Mouse (Mus musculus) G1E (cell line): ENCODE data around the gene Dock4. TPM values are rescaled to one million over a fixed set of nuclear protein-coding genes. Genes with fewer than 3 reads are reported as not detected.

Experiments
- ATAC-seq: 2 replicates; pipeline ENCODE4 v1.8.0; 2016; ENCODE audit warnings: mild to moderate bottlenecking; ENCODE audit not compliant: insufficient number of reproducible peaks, poor library complexity, low FRiP score, severe bottlenecking; ENCODE audit errors: extremely low read depth
- DNase-seq: peaks from one replicate; pipeline ENCODE4 v3.0.0; 2012; ENCODE audit warnings: low spot score
- H3K27me3 ChIP-seq: 2 replicates; pipeline ENCODE4 v1.6.1; 2012; ENCODE audit warnings: mild to moderate bottlenecking, low read length, inconsistent platforms; ENCODE audit not compliant: insufficient read depth
- H3K36me3 ChIP-seq: replicated peaks from 2 replicates; pipeline ENCODE3; 2012; ENCODE audit warnings: mild to moderate bottlenecking, inconsistent platforms
- H3K4me1 ChIP-seq: 2 replicates; pipeline ENCODE4 v1.6.1; 2012; ENCODE audit warnings: low read depth, low read length, inconsistent platforms, mixed read lengths; ENCODE audit not compliant: insufficient read depth
- H3K4me3 ChIP-seq: 2 replicates; pipeline ENCODE4 v1.5.1; 2012; ENCODE audit warnings: low read depth, mild to moderate bottlenecking, inconsistent platforms, low read length, moderate library complexity, mixed read lengths
- H3K9me3 ChIP-seq: replicated peaks from 2 replicates; pipeline ENCODE4 v1.6.1; 2012; ENCODE audit warnings: inconsistent platforms
- CTCF ChIP-seq: IDR thresholded peaks from 2 replicates; pipeline ENCODE4 v1.5.1; 2012; ENCODE audit warnings: low read depth, low read length, inconsistent platforms, mixed read lengths
- GATA1 ChIP-seq: IDR thresholded peaks from 2 replicates; pipeline ENCODE4 v1.6.1; 2012; ENCODE audit warnings: borderline replicate concordance, low read length, inconsistent platforms, mixed read lengths
- GATA2 ChIP-seq: IDR thresholded peaks from 2 replicates; pipeline ENCODE4 v1.6.1; 2012; ENCODE audit warnings: low read depth, low read length, inconsistent platforms, borderline replicate concordance
- POLR2AphosphoS5 ChIP-seq: IDR thresholded peaks from 2 replicates; pipeline ENCODE4 v1.6.1; 2012; ENCODE audit warnings: low read depth, low read length, inconsistent platforms; ENCODE audit not compliant: insufficient replicate concordance
- TAL1 ChIP-seq: conservative IDR thresholded peaks from 2 replicates; pipeline ENCODE4 v1.6.1; 2012; ENCODE audit warnings: low read depth, low read length, inconsistent platforms, mixed read lengths
- polyA plus RNA-seq: library from polyadenylated mRNA; stranded (reverse); fragments of >175 nt; gene quantifications from 2 replicates; pipeline ENCODE4 v1.2.3, GENCODE M21; 2012
- total RNA-seq, 2 experiments: library from RNA; stranded (forward) in 1 of 2; stranded (reverse) in 1 of 2; fragments of 200-1000 nt in 1 of 2; fragments of >200 nt in 1 of 2; fragmentation: Nextera tagmentation in 1 of 2; gene quantifications; 2 replicates each; pipeline ENCODE4 v1.2.3; 2014 to 2017

Gene Dock4
- total and polyA plus RNA-seq, 3 experiments = 0.01 to 1.2 (median 0.68) TPM

GRCm38 (mm10) chr12:40438049-40438448 lies 7.7 kb upstream of the Dock4 start:
- no peak for TF ChIP-seq GATA2
- TF ChIP-seq POLR2AphosphoS5 = no peak
- TF ChIP-seq CTCF = no peak
- no peak for TF ChIP-seq TAL1
- TF ChIP-seq GATA1 = no peak
- no peak for DNase-seq
- Histone ChIP-seq H3K36me3 (peaks cover 30% of the 10 kb centered on the region), H3K9me3 (no peaks in the 10 kb centered on the region), H3K4me3 (no peak overlapping the region), H3K4me1 (no peaks in the 10 kb centered on the region; the same call in 1 of the 2 replicates), H3K27me3 (no peaks in the 10 kb centered on the region)
- no peak for ATAC-seq

- H3K27me3 ChIP-seq = peaks cover 34% of the 10 kb centered on the region
- H3K4me3 ChIP-seq = peak overlapping the region; percentile 87
- H3K9me3 ChIP-seq = no peaks in the 10 kb centered on the region
- TF ChIP-seq CTCF (no peak), GATA2 (no peak), TAL1 (no peak), POLR2AphosphoS5 (no peak), GATA1 (no peak)
- peaks cover 17% of the 10 kb centered on the region for H3K4me1 ChIP-seq
- peaks cover 15% of the 10 kb centered on the region for H3K36me3 ChIP-seq
- no peak for ATAC-seq
- DNase-seq = peak; percentile 42
These were observed 546 bp upstream of the Dock4 start for GRCm38 (mm10) chr12:40445206-40445605.

- Histone ChIP-seq H3K36me3 (peaks cover 9% of the 10 kb centered on the region), H3K4me1 (peaks cover 17% of the 10 kb centered on the region), H3K27me3 (peaks cover 38% of the 10 kb centered on the region), H3K4me3 (peak overlapping the region; percentile 87), H3K9me3 (no peaks in the 10 kb centered on the region)
- TF ChIP-seq GATA2 (no peak), TAL1 (no peak), POLR2AphosphoS5 (no peak), CTCF (no peak), GATA1 (no peak)
- DNase-seq = no peak
- no peak for ATAC-seq
These were observed 964 bp downstream of the Dock4 start for GRCm38 (mm10) chr12:40446450-40447381.

- H3K36me3 ChIP-seq = peaks cover 2% of the 10 kb centered on the region
- no peak overlapping the region for H3K4me3 ChIP-seq
- H3K4me1 ChIP-seq = peaks cover 17% of the 10 kb centered on the region
- no peaks in the 10 kb centered on the region for H3K9me3 ChIP-seq
- DNase-seq (no peak), ATAC-seq (no peak)
- peaks cover 45% of the 10 kb centered on the region for H3K27me3 ChIP-seq
- TF ChIP-seq TAL1 = no peak
These were observed 2.0 kb downstream of the Dock4 start for GRCm38 (mm10) chr12:40447561-40448355.

GRCm38 (mm10) chr12:40449119-40449795 lies 3.5 kb downstream of the Dock4 start:
- ATAC-seq = no peak
- DNase-seq = no peak
- Histone ChIP-seq H3K4me1 (peaks cover 17% of the 10 kb centered on the region), H3K9me3 (no peaks in the 10 kb centered on the region), H3K36me3 (no peaks in the 10 kb centered on the region), H3K4me3 (no peak overlapping the region), H3K27me3 (peaks cover 49% of the 10 kb centered on the region)
- TF ChIP-seq GATA1 (no peak), GATA2 (no peak), TAL1 (no peak), CTCF (no peak), POLR2AphosphoS5 (no peak)

- DNase-seq (no peak), ATAC-seq (no peak)
- TF ChIP-seq GATA1 = no peak
- TF ChIP-seq POLR2AphosphoS5 = no peak
- TF ChIP-seq TAL1 = no peak
- TF ChIP-seq GATA2 = no peak
- no peak for TF ChIP-seq CTCF
- no peaks in the 10 kb centered on the region for H3K9me3 ChIP-seq
- H3K36me3 ChIP-seq = no peaks in the 10 kb centered on the region
- no peak overlapping the region for H3K4me3 ChIP-seq
- peaks cover 29% of the 10 kb centered on the region for H3K27me3 ChIP-seq
- H3K4me1 ChIP-seq = no peaks in the 10 kb centered on the region
These were observed 10.8 kb downstream of the Dock4 start for GRCm38 (mm10) chr12:40456517-40456916.
